Mouse (Mus musculus) skeletal muscle tissue, adult 2 months (tissue): ENCODE measurements around the gene Fasn.

Experiments
- DNase-seq: peaks from one replicate; pipeline ENCODE4 v3.0.0-alpha.2; 2012; ENCODE audit warnings: low read depth, low spot score

The Fasn gene

DNA sequence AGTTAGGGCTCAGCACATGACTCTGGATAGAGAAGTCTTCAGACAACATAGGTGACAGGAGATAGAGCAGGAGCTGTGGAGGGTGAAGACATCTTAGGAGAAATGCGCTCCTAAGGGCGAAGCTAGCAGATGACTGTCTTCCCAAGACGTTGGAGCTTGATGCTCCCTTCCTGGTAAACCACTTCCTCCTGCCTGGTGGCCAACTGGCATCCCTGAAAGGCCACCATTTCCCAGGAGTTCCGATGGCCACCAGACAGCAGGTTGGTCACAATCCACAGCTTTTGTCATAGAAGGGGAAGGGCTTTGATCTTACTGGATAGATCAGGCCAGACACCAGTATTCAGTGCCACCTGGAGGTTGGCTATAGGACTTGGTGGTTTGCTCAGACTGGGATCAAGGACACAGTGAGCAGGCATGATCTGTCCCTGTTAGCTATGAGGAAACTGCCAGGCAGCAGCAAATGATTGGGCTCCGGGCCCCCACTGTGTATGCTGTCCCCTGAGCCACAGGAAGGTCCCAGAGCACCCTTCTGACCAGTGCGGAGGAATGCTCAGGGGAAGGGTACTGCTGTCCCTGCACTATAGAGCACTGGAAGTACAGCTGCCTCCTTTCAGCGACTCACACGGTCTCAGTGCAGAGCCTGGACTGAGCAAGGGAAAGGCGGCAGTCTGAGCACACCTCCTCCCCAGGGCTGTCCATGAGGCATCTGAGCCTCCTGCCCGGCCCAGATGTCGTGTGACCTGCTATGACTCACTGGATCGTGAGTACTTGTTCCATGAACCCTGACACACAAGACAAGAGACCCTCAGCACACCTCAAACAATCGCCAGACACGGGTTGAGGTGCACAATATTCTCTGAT, 62.3 kb downstream of the Fasn start:
- DNase-seq, result no peak

DNA sequence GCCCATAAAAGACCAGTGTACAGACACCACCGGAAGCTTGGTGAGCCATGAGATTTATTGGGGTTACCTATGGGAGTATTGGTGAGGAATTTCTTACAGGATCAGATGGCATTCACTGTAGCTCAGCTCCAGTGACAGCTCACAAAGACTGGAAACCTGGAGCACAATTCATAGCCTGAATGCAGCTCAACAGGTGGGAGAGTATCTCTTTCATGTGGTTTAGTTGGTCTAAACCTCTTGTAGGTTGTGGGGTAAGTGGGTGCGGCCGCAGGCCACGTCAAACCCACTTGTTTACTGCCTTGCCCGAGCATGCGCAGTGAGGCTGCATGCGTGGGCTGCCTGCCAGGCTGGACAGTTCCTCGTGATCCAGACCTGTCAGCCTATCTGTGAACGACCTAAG, 64.1 kb downstream of the Fasn start:
- no peak for DNase-seq
